Mouse (Mus musculus) adipose tissue, adult 10 weeks (tissue): ENCODE measurements around the gene Rer1. TPM values are rescaled to one million over a fixed set of nuclear protein-coding genes. Genes with fewer than 3 reads are reported as not detected.

Source experiments
- polyA plus RNA-seq: library from polyadenylated mRNA; stranded (reverse); fragments of 350-450 nt; fragmentation: Illumina TruSeq; extraction: RNeasy Lipid Tissue Mini Kit (QIAGEN cat#74804); gene quantifications from one replicate; pipeline ENCODE4 v1.2.3, GENCODE M21; 2014; ENCODE audit warnings: low read depth, low replicate concordance

Gene Rer1
- 113 TPM for polyA plus RNA-seq

GRCm38 (mm10) chr4:155086108-155087024 is at the start of gene Rer1, which contains the start of gene Morn1:
Gene Rer1 (minus strand): TSS chr4:155086382.
Gene Morn1 (plus strand): TSS chr4:155086577.

GRCm38 (mm10) chr4:155066834-155067522 is 19.2 kb downstream of the Rer1 start, which contains the start of gene Pex10:
Gene Pex10 (plus strand): TSS chr4:155067016.

GRCm38 (mm10) chr4:155056724-155057123 is 29.5 kb downstream of the Rer1 start, which contains the start of gene Plch2:
Gene Plch2 (minus strand): TSS chr4:155056784.

Other genes with a start within 250 kb of the Rer1 start
- 0.96 TPM for gene Ttc34, start 248.9 kb downstream of the Rer1 start, polyA plus RNA-seq
- gene Mmel1, start 216.8 kb downstream of the Rer1 start, polyA plus RNA-seq: 1.8 TPM
- 72.2 TPM for gene Fam213b, start 187.2 kb downstream of the Rer1 start, polyA plus RNA-seq
- gene Tnfrsf14, start 157.8 kb downstream of the Rer1 start, polyA plus RNA-seq: 10.2 TPM
- not detected for gene Hes5, start 125.5 kb downstream of the Rer1 start, polyA plus RNA-seq
- 20.7 TPM for gene Pank4, start 122.3 kb downstream of the Rer1 start, polyA plus RNA-seq
- gene Plch2, start 29.6 kb downstream of the Rer1 start, polyA plus RNA-seq: 3.6 TPM
- gene Pex10, start 19.4 kb downstream of the Rer1 start, polyA plus RNA-seq: 12.5 TPM
- 10.9 TPM for gene Morn1, start 195 bp upstream of the Rer1 start, polyA plus RNA-seq
- 78.6 TPM for gene Ski, start 136.2 kb upstream of the Rer1 start, polyA plus RNA-seq
- 40.1 TPM for gene Faap20, start 163.4 kb upstream of the Rer1 start, polyA plus RNA-seq